Mouse (Mus musculus) neural tube, embryonic 11.5 days (tissue): ENCODE measurements around the gene Cox5a. TPM values are rescaled to one million over a fixed set of nuclear protein-coding genes. Genes with fewer than 3 reads are reported as not detected.

Experiments
- ATAC-seq: fragments of 200-750 bp; cut with Nextera tagmentation; 2 replicates; pipeline ENCODE4 v1.8.0; 2017; ENCODE audit warnings: moderate number of reproducible peaks, mild to moderate bottlenecking, moderate TSS enrichment, moderate library complexity; ENCODE audit not compliant: insufficient read depth, low FRiP score, low TSS enrichment
- DNase-seq: peaks from one replicate; pipeline ENCODE4 v3.0.0-alpha.2; 2015; ENCODE audit warnings: low spot score
- H3K27ac ChIP-seq: fragments of 300-500 bp; sonication (generic); 2 replicates; pipeline ENCODE4 v1.5.1; 2014; ENCODE audit warnings: low read depth, mild to moderate bottlenecking, low read length
- H3K27me3 ChIP-seq: fragments of 300-500 bp; sonication (generic); 2 replicates; pipeline ENCODE4 v1.6.1; 2014; ENCODE audit warnings: mild to moderate bottlenecking, low read length, mixed read lengths; ENCODE audit not compliant: control insufficient read depth, insufficient read depth
- H3K36me3 ChIP-seq: fragments of 300-500 bp; sonication (generic); 2 replicates; pipeline ENCODE4 v1.6.1; 2014; ENCODE audit warnings: mild to moderate bottlenecking, low read length, moderate library complexity, mixed read lengths; ENCODE audit not compliant: control insufficient read depth, insufficient read depth
- H3K4me1 ChIP-seq: fragments of 300-500 bp; sonication (generic); 2 replicates; pipeline ENCODE4 v1.6.1; 2014; ENCODE audit warnings: low read length, mixed read lengths; ENCODE audit not compliant: control insufficient read depth, insufficient read depth
- H3K4me2 ChIP-seq: fragments of 300-500 bp; sonication (generic); 2 replicates; pipeline ENCODE4 v1.6.1; 2014; ENCODE audit warnings: low read depth, mild to moderate bottlenecking, moderate library complexity
- H3K4me3 ChIP-seq: fragments of 300-500 bp; sonication (generic); 2 replicates; pipeline ENCODE4 v1.5.1; 2014; ENCODE audit warnings: low read depth, low read length
- H3K9ac ChIP-seq: fragments of 300-500 bp; sonication (generic); 2 replicates; pipeline ENCODE4 v1.6.1; 2014; ENCODE audit warnings: mild to moderate bottlenecking, low read length
- H3K9me3 ChIP-seq: fragments of 300-500 bp; sonication (generic); 2 replicates; pipeline ENCODE4 v1.6.1; 2016; ENCODE audit warnings: low read length; ENCODE audit not compliant: control insufficient read depth
- whole genome bisulfite sequencing: fragments of 180-500 bp; shearing (Covaris S2); extraction: QIAGEN DNeasy Blood & Tissue Kit; methylation state at CpG from one replicate; pipeline ENCODE4 v1.1.7; 2014; 5-methylcytosine and 5-hydroxymethylcytosine counted together
- polyA plus RNA-seq: library from polyadenylated mRNA; unstranded; fragments of >200 nt; fragmentation: Nextera tagmentation; extraction: Ambion mirVana; gene quantifications from 2 replicates; pipeline ENCODE4 v1.2.1, GENCODE M21; 2014

Cox5a gene
- polyA plus RNA-seq, 1 experiment from 2014 or later: 688 TPM

GRCm38 (mm10) chr9:57537728-57538181 is 16.7 kb downstream of the Cox5a start:
- no peak for DNase-seq
- Histone ChIP-seq H3K4me2 (peak overlapping the region; percentile 86), H3K27me3 (no peaks in the 10 kb centered on the region), H3K36me3 (peaks cover under 1% of the 10 kb centered on the region; the same call in 1 of the 2 replicates), H3K4me3 (peak overlapping the region; percentile 81), H3K4me1 (peaks cover 9% of the 10 kb centered on the region), H3K9ac (peak overlapping the region; percentile 83), H3K27ac (peak overlapping the region; percentile 63), H3K9me3 (no peaks in the 10 kb centered on the region)
- ATAC-seq: peak; percentile 76
- 0% methylated on average over 24 of the region's 24 CpGs for WGBS

- 0 out of 2 replicates have a peak, but pooled peaks cover 3% of the 10 kb centered on the region for H3K36me3 ChIP-seq
Observed at GRCm38 (mm10) chr9:57539550-57539949, 18.5 kb downstream of the Cox5a start.

GRCm38 (mm10) chr9:57541312-57541711 is 20.2 kb downstream of the Cox5a start:
- no peaks in the 10 kb centered on the region for H3K27me3 ChIP-seq
- no peak overlapping the region for H3K4me2 ChIP-seq
- H3K9ac ChIP-seq: no peak overlapping the region
- H3K9me3 ChIP-seq: no peaks in the 10 kb centered on the region
- H3K4me1 ChIP-seq: peaks cover 9% of the 10 kb centered on the region
- H3K4me3 ChIP-seq: no peak overlapping the region
- H3K36me3 ChIP-seq: 0 out of 2 replicates have a peak, but pooled peaks cover 3% of the 10 kb centered on the region
- no peak for ATAC-seq
- H3K27ac ChIP-seq: no peak overlapping the region
- peak; percentile 46 for DNase-seq
- WGBS: 26% methylated on average over 1 of the region's 1 CpGs

More at GRCm38 (mm10) chr9:57539550-57539949, 18.5 kb downstream of the Cox5a start:
- Histone ChIP-seq H3K4me2 (no peak overlapping the region), H3K9me3 (no peaks in the 10 kb centered on the region), H3K9ac (no peak overlapping the region), H3K27ac (no peak overlapping the region), H3K4me1 (peaks cover 9% of the 10 kb centered on the region), H3K4me3 (no peak overlapping the region), H3K27me3 (no peaks in the 10 kb centered on the region)
- no peak for DNase-seq
- WGBS: 92% methylated on average over 2 of the region's 2 CpGs
- no peak for ATAC-seq

GRCm38 (mm10) chr9:57543951-57544350 is 22.9 kb downstream of the Cox5a start:
- Histone ChIP-seq H3K27ac (no peak overlapping the region), H3K9me3 (no peaks in the 10 kb centered on the region), H3K9ac (no peak overlapping the region), H3K4me1 (no peaks in the 10 kb centered on the region; the same call in 1 of the 2 replicates), H3K36me3 (peaks cover 9% of the 10 kb centered on the region; the same call in 1 of the 2 replicates), H3K4me3 (no peak overlapping the region), H3K4me2 (no peak overlapping the region), H3K27me3 (no peaks in the 10 kb centered on the region)
- 80% methylated on average over 3 of the region's 3 CpGs for WGBS
- DNase-seq (no peak), ATAC-seq (no peak)

- no peak overlapping the region for H3K27ac ChIP-seq
- DNase-seq (no peak), ATAC-seq (no peak)
- H3K9ac ChIP-seq: no peak overlapping the region
- no peak overlapping the region for H3K4me3 ChIP-seq
- H3K27me3 ChIP-seq: no peaks in the 10 kb centered on the region
- 85% methylated on average over 5 of the region's 5 CpGs for WGBS
- H3K4me1 ChIP-seq: 0 out of 2 replicates have a peak, but pooled peaks cover 5% of the 10 kb centered on the region
- H3K36me3 ChIP-seq: peaks cover 12% of the 10 kb centered on the region
- no peak overlapping the region for H3K4me2 ChIP-seq
- no peaks in the 10 kb centered on the region for H3K9me3 ChIP-seq
Observed at GRCm38 (mm10) chr9:57547287-57547686, 26.2 kb downstream of the Cox5a start.

- no peak for DNase-seq
- no peak overlapping the region for H3K4me2 ChIP-seq
- H3K9me3 ChIP-seq: no peaks in the 10 kb centered on the region
- H3K9ac ChIP-seq: no peak overlapping the region
- WGBS: 89% methylated on average over 11 of the region's 11 CpGs
- H3K4me3 ChIP-seq: no peak overlapping the region
- no peaks in the 10 kb centered on the region for H3K27me3 ChIP-seq
- peaks cover 12% of the 10 kb centered on the region for H3K36me3 ChIP-seq
- H3K27ac ChIP-seq: no peak overlapping the region
- no peak for ATAC-seq
- 0 out of 2 replicates have a peak, but pooled peaks cover 5% of the 10 kb centered on the region for H3K4me1 ChIP-seq
Observed at GRCm38 (mm10) chr9:57547869-57548268, 26.8 kb downstream of the Cox5a start.

- H3K4me2 ChIP-seq: no peak overlapping the region
- peaks cover 9% of the 10 kb centered on the region for H3K36me3 ChIP-seq
- DNase-seq (no peak), ATAC-seq (no peak)
- H3K9me3 ChIP-seq: no peaks in the 10 kb centered on the region
- no peak overlapping the region for H3K9ac ChIP-seq
- H3K4me3 ChIP-seq: no peak overlapping the region
- H3K27me3 ChIP-seq: no peaks in the 10 kb centered on the region
- H3K27ac ChIP-seq: no peak overlapping the region
- 0 out of 2 replicates have a peak, but pooled peaks cover 5% of the 10 kb centered on the region for H3K4me1 ChIP-seq
- 97% methylated on average over 4 of the region's 4 CpGs for WGBS
Observed at GRCm38 (mm10) chr9:57549186-57549585, 28.1 kb downstream of the Cox5a start.

- WGBS: 85% methylated on average over 11 of the region's 11 CpGs
- no peak overlapping the region for H3K4me2 ChIP-seq
- ATAC-seq: no peak
- H3K27me3 ChIP-seq: no peaks in the 10 kb centered on the region
- 0 out of 2 replicates have a peak, but pooled peaks cover 5% of the 10 kb centered on the region for H3K4me1 ChIP-seq
- no peaks in the 10 kb centered on the region for H3K9me3 ChIP-seq
- peaks cover 9% of the 10 kb centered on the region for H3K36me3 ChIP-seq
- H3K27ac ChIP-seq: no peak overlapping the region
- no peak for DNase-seq
- no peak overlapping the region for H3K9ac ChIP-seq
- no peak overlapping the region for H3K4me3 ChIP-seq
Observed at GRCm38 (mm10) chr9:57550126-57550862, 29.2 kb downstream of the Cox5a start.
